Mouse (Mus musculus) C2C12 (cell line): ENCODE measurements around the gene Ccdc77. TPM values are rescaled to one million over a fixed set of nuclear protein-coding genes. Genes with fewer than 3 reads are reported as not detected.

Experiments
- H3K27me3 ChIP-seq: one replicate; pipeline ENCODE4 v1.6.1; 2011; ENCODE audit not compliant: control insufficient read depth, insufficient read depth, insufficient read length
- H3K36me3 ChIP-seq: one replicate; pipeline ENCODE4 v1.6.1; 2011; ENCODE audit not compliant: control insufficient read depth, insufficient read depth
- H3K4me3 ChIP-seq: one replicate; pipeline ENCODE4 v1.5.1; 2011; ENCODE audit warnings: mild to moderate bottlenecking, control low read depth; ENCODE audit not compliant: poor library complexity, insufficient read depth, severe bottlenecking
- H3K79me2 ChIP-seq: one replicate; pipeline ENCODE4 v1.6.1; 2011; ENCODE audit not compliant: control insufficient read depth, insufficient read depth
- H3K79me3 ChIP-seq: one replicate; pipeline ENCODE4 v1.6.1; 2011; ENCODE audit warnings: low read depth, control low read depth
- H3ac ChIP-seq: one replicate; pipeline ENCODE3; 2011; ENCODE audit warnings: low read depth; ENCODE audit not compliant: control insufficient read depth, insufficient read length
- CEBPB ChIP-seq: IDR thresholded peaks from one replicate; pipeline ENCODE4 v1.6.1; 2011; ENCODE audit warnings: low read depth, mild to moderate bottlenecking, control low read depth, moderate library complexity
- CTCF ChIP-seq: IDR thresholded peaks from one replicate; pipeline ENCODE4 v1.5.1; 2011; ENCODE audit not compliant: control insufficient read depth, insufficient read depth, insufficient read length
- FOSL1 ChIP-seq: IDR thresholded peaks from one replicate; pipeline ENCODE4 v1.8.0; 2011; ENCODE audit warnings: mild to moderate bottlenecking, low read length; ENCODE audit not compliant: poor library complexity, insufficient read depth, severe bottlenecking
- MAX ChIP-seq: IDR thresholded peaks from one replicate; pipeline ENCODE4 v1.6.1; 2011; ENCODE audit warnings: mild to moderate bottlenecking, control low read depth
- MYOD1 ChIP-seq: IDR thresholded peaks from one replicate; pipeline ENCODE4 v1.6.1; 2011; ENCODE audit warnings: low read depth; ENCODE audit not compliant: control insufficient read depth, insufficient read length
- MYOG ChIP-seq: IDR thresholded peaks from one replicate; pipeline ENCODE4 v1.6.1; 2011; ENCODE audit not compliant: control insufficient read depth, insufficient read length; ENCODE audit errors: extremely low read depth
- USF1 ChIP-seq: IDR thresholded peaks from one replicate; pipeline ENCODE4 v1.6.1; 2011; ENCODE audit warnings: low read depth, mild to moderate bottlenecking, control low read depth, moderate library complexity
- polyA plus RNA-seq: library from polyadenylated mRNA; unstranded; fragments of >200 nt; fragmentation: generic; extraction: Trizol; gene quantifications from one replicate; pipeline ENCODE4 v1.2.1, GENCODE M21; 2012; ENCODE audit warnings: missing spikeins

The Ccdc77 gene
- polyA plus RNA-seq, 1 experiment, result 3.8 TPM

GRCm38 (mm10) chr6:120356951-120357945 is 6.9 kb downstream of the Ccdc77 start:
- peaks cover 25% of the 10 kb centered on the region for H3K79me2 ChIP-seq
- H3K79me3 ChIP-seq, result peaks cover 9% of the 10 kb centered on the region
- TF ChIP-seq CEBPB (peak; percentile 97), MYOG (no peak)
- H3K36me3 ChIP-seq, result no peaks in the 10 kb centered on the region
- H3ac ChIP-seq, result peak overlapping the region; percentile 39
- H3K4me3 ChIP-seq, result peak overlapping the region; percentile 42
- no peaks in the 10 kb centered on the region for H3K27me3 ChIP-seq

GRCm38 (mm10) chr6:120356478-120356877 is 7.7 kb downstream of the Ccdc77 start:
- Histone ChIP-seq H3K4me3 (peak overlapping the region; percentile 42), H3K27me3 (no peaks in the 10 kb centered on the region), H3ac (peak overlapping the region; percentile 25), H3K79me2 (peaks cover 25% of the 10 kb centered on the region), H3K79me3 (peaks cover 9% of the 10 kb centered on the region), H3K36me3 (no peaks in the 10 kb centered on the region)
- TF ChIP-seq USF1, result no peak
- no peak for TF ChIP-seq MAX
- no peak for TF ChIP-seq MYOD1
- no peak for TF ChIP-seq MYOG
- no peak for TF ChIP-seq FOSL1
- TF ChIP-seq CTCF, result no peak
- no peak for TF ChIP-seq CEBPB

- Histone ChIP-seq H3K36me3 (peaks cover 41% of the 10 kb centered on the region), H3K4me3 (no peak overlapping the region), H3K79me3 (no peaks in the 10 kb centered on the region), H3ac (no peak overlapping the region), H3K79me2 (no peaks in the 10 kb centered on the region), H3K27me3 (no peaks in the 10 kb centered on the region)
- no peak for TF ChIP-seq MYOG
- TF ChIP-seq USF1, result no peak
- no peak for TF ChIP-seq CTCF
Measured at GRCm38 (mm10) chr6:120349018-120349417, 15.2 kb downstream of the Ccdc77 start.

GRCm38 (mm10) chr6:120343992-120344391 is 20.2 kb downstream of the Ccdc77 start:
- Histone ChIP-seq H3K27me3 (no peaks in the 10 kb centered on the region), H3K36me3 (peaks cover 46% of the 10 kb centered on the region), H3K4me3 (no peak overlapping the region), H3K79me2 (no peaks in the 10 kb centered on the region), H3K79me3 (no peaks in the 10 kb centered on the region), H3ac (no peak overlapping the region)
- no peak for TF ChIP-seq FOSL1
- TF ChIP-seq CEBPB, result no peak
- no peak for TF ChIP-seq CTCF
- TF ChIP-seq MAX, result no peak
- no peak for TF ChIP-seq USF1
- no peak for TF ChIP-seq MYOG
- no peak for TF ChIP-seq MYOD1

- H3K27me3 ChIP-seq, result no peaks in the 10 kb centered on the region
- no peak for TF ChIP-seq MAX
- TF ChIP-seq MYOG, result no peak
- TF ChIP-seq CEBPB, result no peak
- TF ChIP-seq USF1, result no peak
- TF ChIP-seq CTCF, result no peak
- no peak for TF ChIP-seq FOSL1
- TF ChIP-seq MYOD1, result no peak
- no peak overlapping the region for H3K4me3 ChIP-seq
- peaks cover 54% of the 10 kb centered on the region for H3K36me3 ChIP-seq
- H3K79me3 ChIP-seq, result no peaks in the 10 kb centered on the region
- H3K79me2 ChIP-seq, result no peaks in the 10 kb centered on the region
- H3ac ChIP-seq, result no peak overlapping the region
Measured at GRCm38 (mm10) chr6:120332351-120332750, 31.8 kb downstream of the Ccdc77 start.

GRCm38 (mm10) chr6:120324295-120324927 is 39.8 kb downstream of the Ccdc77 start:
- Histone ChIP-seq H3K27me3 (no peaks in the 10 kb centered on the region), H3K4me3 (no peak overlapping the region), H3K79me3 (no peaks in the 10 kb centered on the region), H3ac (no peak overlapping the region), H3K36me3 (peaks cover 24% of the 10 kb centered on the region), H3K79me2 (no peaks in the 10 kb centered on the region)
- TF ChIP-seq MYOD1, result no peak
- TF ChIP-seq FOSL1, result no peak
- TF ChIP-seq MAX, result no peak
- no peak for TF ChIP-seq MYOG
- TF ChIP-seq USF1, result no peak
- TF ChIP-seq CTCF, result peak; percentile 54
- no peak for TF ChIP-seq CEBPB
